ENCODE assay signal across 23 mouse cellular contexts in genomic region chr2:140912179-140912578, GRCm38 (mm10).
DNase-seq lines count a peak whose midpoint lies in the region; ATAC-seq lines count a peak whose summit lies in the region.
"Had no signal": no experiment of that assay in that cellular context is flagged by ENCODE, and none has a peak within 500 bp of the region (broad histone marks: within the 10 kb centered on the region; RNA-seq: fewer than 3 reads in every experiment).

No protein-coding gene starts in this region.

- peaks cover 36% of the 10 kb centered on the region for H3K4me1 ChIP-seq in forebrain, embryonic 10.5 days
- H3K4me1 ChIP-seq in forebrain, embryonic 15.5 days = peaks cover 10% of the 10 kb centered on the region
- no peaks in the 10 kb centered on the region for H3K4me1 ChIP-seq in kidney, embryonic 15.5 days
- H3K4me1 ChIP-seq in embryonic facial prominence, embryonic 10.5 days = peaks cover 28% of the 10 kb centered on the region
- H3K4me1 ChIP-seq in hindbrain, embryonic 14.5 days (replicated peaks; ENCODE audit: control insufficient read depth, insufficient read depth, low read length) = no peaks in the 10 kb centered on the region
- H3K4me1 ChIP-seq: hindbrain, embryonic 12.5 days had no signal

- no peak overlapping the region for H3K4me2 ChIP-seq in forebrain, embryonic 15.5 days (replicated peaks)
- no peak overlapping the region for H3K4me2 ChIP-seq in kidney, embryonic 15.5 days
- H3K4me2 ChIP-seq in hindbrain, embryonic 14.5 days (replicated peaks) = no peak overlapping the region
- H3K4me2 ChIP-seq: heart, embryonic 11.5 days; hindbrain, embryonic 12.5 days had no signal

- H3K9ac ChIP-seq in forebrain, embryonic 15.5 days (replicated peaks) = no peak overlapping the region
- no peak overlapping the region for H3K9ac ChIP-seq in kidney, embryonic 15.5 days
- no peak overlapping the region for H3K9ac ChIP-seq in hindbrain, embryonic 14.5 days
- H3K9ac ChIP-seq: hindbrain, embryonic 12.5 days had no signal

- DNase-seq in forebrain, embryonic 10.5 days (ENCODE audit: extremely low spot score, low spot score) = no peak
- DNase-seq in kidney, adult 9 months = no peak
- DNase-seq in embryo, embryonic 10.5 days (ENCODE audit: low spot score) = peak; percentile 46
- DNase-seq in embryonic facial prominence, embryonic 10.5 days (ENCODE audit: low spot score) = peak; percentile 41
- DNase-seq in hindbrain, embryonic 14.5 days (ENCODE audit: low spot score) = no peak
- DNase-seq: adrenal gland, postnatal 10 days; adrenal gland, postnatal 36 days; B cell, adult 2 months; cerebellum, adult 18-20 months; cerebellum, adult 9-10 months; cerebellum, postnatal 14 days; gastrocnemius, postnatal 10 days; heart, adult 11 months had no signal

- no peaks in the 10 kb centered on the region for H3K9me3 ChIP-seq in forebrain, embryonic 10.5 days
- no peaks in the 10 kb centered on the region for H3K9me3 ChIP-seq in forebrain, embryonic 15.5 days
- H3K9me3 ChIP-seq in kidney, embryonic 15.5 days (replicated peaks) = no peaks in the 10 kb centered on the region
- H3K9me3 ChIP-seq in embryonic facial prominence, embryonic 10.5 days = no peaks in the 10 kb centered on the region
- H3K9me3 ChIP-seq in hindbrain, embryonic 14.5 days (ENCODE audit: control insufficient read depth, low read length) = no peaks in the 10 kb centered on the region
- H3K9me3 ChIP-seq: G1E; hindbrain, embryonic 12.5 days had no signal

- H3K27ac ChIP-seq in forebrain, embryonic 10.5 days = 0 out of 2 replicates have a peak overlapping the region, but pooled peaks have one; percentile 73
- no peak overlapping the region for H3K27ac ChIP-seq in forebrain, embryonic 15.5 days (replicated peaks)
- H3K27ac ChIP-seq in kidney, embryonic 15.5 days = no peak overlapping the region
- no peak overlapping the region for H3K27ac ChIP-seq in embryonic facial prominence, embryonic 10.5 days (replicated peaks)
- H3K27ac ChIP-seq in hindbrain, embryonic 14.5 days = no peak overlapping the region
- H3K27ac ChIP-seq: hindbrain, embryonic 12.5 days had no signal

- 15% methylated on average over 1 of the region's 1 CpGs for WGBS in forebrain, embryonic 10.5 days
- WGBS in forebrain, embryonic 15.5 days = 31% methylated on average over 1 of the region's 1 CpGs
- 31% methylated on average over 1 of the region's 1 CpGs for WGBS in kidney, embryonic 15.5 days
- 15% methylated on average over 1 of the region's 1 CpGs for WGBS in embryonic facial prominence, embryonic 10.5 days
- WGBS in hindbrain, embryonic 14.5 days = 48% methylated on average over 1 of the region's 1 CpGs

- H3K27me3 ChIP-seq in forebrain, embryonic 10.5 days (ENCODE audit: poor library complexity, severe bottlenecking) = peaks cover 6% of the 10 kb centered on the region; the same call in 1 of the 2 replicates
- no peaks in the 10 kb centered on the region for H3K27me3 ChIP-seq in forebrain, embryonic 15.5 days
- no peaks in the 10 kb centered on the region for H3K27me3 ChIP-seq in kidney, embryonic 15.5 days
- H3K27me3 ChIP-seq in embryonic facial prominence, embryonic 10.5 days (replicated peaks; ENCODE audit: low read depth, poor library complexity, severe bottlenecking) = no peaks in the 10 kb centered on the region
- H3K27me3 ChIP-seq in hindbrain, embryonic 14.5 days (ENCODE audit: control insufficient read depth, insufficient read depth, low read length) = no peaks in the 10 kb centered on the region
- H3K27me3 ChIP-seq: CH12.LX; hindbrain, embryonic 12.5 days; Patski had no signal

- no peaks in the 10 kb centered on the region for H3K36me3 ChIP-seq in forebrain, embryonic 10.5 days (replicated peaks)
- no peaks in the 10 kb centered on the region for H3K36me3 ChIP-seq in forebrain, embryonic 15.5 days
- H3K36me3 ChIP-seq in kidney, embryonic 15.5 days = no peaks in the 10 kb centered on the region
- H3K36me3 ChIP-seq in embryonic facial prominence, embryonic 10.5 days (replicated peaks) = no peaks in the 10 kb centered on the region
- no peaks in the 10 kb centered on the region for H3K36me3 ChIP-seq in hindbrain, embryonic 14.5 days (replicated peaks; ENCODE audit: control insufficient read depth, insufficient read depth)
- H3K36me3 ChIP-seq: G1E; hindbrain, embryonic 12.5 days had no signal

- no peak overlapping the region for H3K4me3 ChIP-seq in forebrain, embryonic 10.5 days
- no peak overlapping the region for H3K4me3 ChIP-seq in forebrain, embryonic 15.5 days
- no peak overlapping the region for H3K4me3 ChIP-seq in kidney, embryonic 15.5 days (replicated peaks)
- no peak overlapping the region for H3K4me3 ChIP-seq in embryonic facial prominence, embryonic 10.5 days
- no peak overlapping the region for H3K4me3 ChIP-seq in hindbrain, embryonic 14.5 days (replicated peaks; ENCODE audit: low read length)
- H3K4me3 ChIP-seq: hindbrain, embryonic 12.5 days had no signal

- ATAC-seq in forebrain, embryonic 15.5 days (replicated peaks) = no peak
- peak; percentile 94 for ATAC-seq in kidney, embryonic 15.5 days (replicated peaks; ENCODE audit: low FRiP score)
- ATAC-seq in hindbrain, embryonic 14.5 days (ENCODE audit: low FRiP score) = no peak
- ATAC-seq: forebrain, embryonic 14.5 days; hindbrain, embryonic 16.5 days; intestine, postnatal 0 days; Patski had no signal

Comparison
In these comparisons a context has a peak if more than half of its experiments do, and no peak if none do; other contexts are left out.
1. DNase-seq: peak in embryo, embryonic 10.5 days (single experiment) and embryonic facial prominence, embryonic 10.5 days (single experiment); none in forebrain, embryonic 10.5 days (single experiment), kidney, adult 9 months (single experiment) and hindbrain, embryonic 14.5 days (single experiment).